Mouse (Mus musculus): ENCODE results near the gene Prdm1.
A peak's percentile ranks its signal among the peaks of the same experiment; 100 is the strongest.

DNA sequence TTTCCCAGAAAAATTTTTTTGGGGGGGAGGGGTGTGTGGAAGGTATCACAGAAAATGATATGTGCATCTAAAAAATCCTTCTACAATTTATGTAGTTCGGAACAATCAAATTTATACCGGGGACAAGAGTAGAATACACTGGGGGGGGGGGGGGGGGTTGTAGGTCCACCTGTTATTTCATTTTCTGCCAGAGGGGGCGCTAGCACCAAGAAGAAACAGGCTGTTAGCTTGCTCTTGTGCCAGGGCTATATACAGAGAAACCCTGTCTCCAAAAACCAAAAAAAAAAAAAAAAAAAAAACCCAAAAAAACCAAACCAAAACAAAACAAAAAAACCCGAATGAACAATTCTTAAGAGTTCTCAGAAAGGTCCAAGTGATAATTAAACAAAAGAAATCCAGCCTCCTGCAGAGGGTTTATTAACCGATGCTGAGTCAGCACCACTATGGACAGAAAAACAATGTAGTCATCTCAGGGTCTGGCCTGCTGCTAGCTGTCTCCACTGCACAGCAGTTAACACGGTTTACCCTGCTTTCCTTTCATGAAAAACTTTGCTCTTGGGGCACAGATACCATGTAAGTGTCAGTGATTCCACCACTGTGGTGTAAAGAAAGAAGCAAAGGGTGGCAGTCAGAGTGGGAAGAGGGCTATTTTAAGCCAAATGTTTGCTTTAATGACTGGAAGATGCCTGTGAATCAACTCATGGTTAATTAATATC lies 68.0 kb downstream of the Prdm1 start:
- TF ChIP-seq CTCF (IDR thresholded peaks at IDR 0.05; ENCODE audit: low read depth, low read length) (peak; percentile 24; the same call in 1 of the 2 replicates), POLR2A (IDR thresholded peaks at IDR 0.05; ENCODE audit: extremely low read depth, insufficient read depth, low read length) (no peak)

Measured in liver, adult 2 months (tissue).